Mouse (Mus musculus) cerebellum, adult (tissue): Measurements from ENCODE around the gene Plb1.

Experiments used
- ATAC-seq: cut with Nextera tagmentation; 2 replicates; pipeline ENCODE4 v1.9.2; 2017; ENCODE audit warnings: mild to moderate bottlenecking, moderate library complexity, mixed read lengths; ENCODE audit not compliant: insufficient number of reproducible peaks, low FRiP score, low TSS enrichment

Plb1 gene

GRCm38 (mm10) chr5:32243286-32243885 is 10.9 kb downstream of the Plb1 start:
- ATAC-seq = no peak

DNA sequence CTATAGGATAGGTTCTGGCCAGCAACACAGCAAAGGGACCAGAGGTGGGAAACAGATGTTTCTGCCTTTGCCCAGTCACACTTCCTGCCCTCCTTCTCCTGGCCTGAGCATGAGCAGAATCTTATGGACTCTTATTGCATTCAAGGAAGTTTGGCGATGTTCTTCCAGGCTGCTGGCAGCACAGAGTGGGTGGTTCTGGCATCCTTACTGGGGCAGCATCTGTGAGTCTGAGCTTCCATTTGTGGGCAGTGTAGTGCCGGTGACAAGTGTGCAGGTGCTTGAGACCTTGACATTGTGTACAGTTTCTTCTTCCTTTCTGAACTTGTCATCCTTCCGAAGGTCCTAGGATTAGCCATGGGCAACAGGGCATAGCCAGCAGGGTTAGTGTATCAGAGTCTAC is 12.9 kb downstream of the Plb1 start:
- no peak for ATAC-seq

- ATAC-seq = no peak
Measured at GRCm38 (mm10) chr5:32260751-32261150, 28.2 kb downstream of the Plb1 start.

DNA sequence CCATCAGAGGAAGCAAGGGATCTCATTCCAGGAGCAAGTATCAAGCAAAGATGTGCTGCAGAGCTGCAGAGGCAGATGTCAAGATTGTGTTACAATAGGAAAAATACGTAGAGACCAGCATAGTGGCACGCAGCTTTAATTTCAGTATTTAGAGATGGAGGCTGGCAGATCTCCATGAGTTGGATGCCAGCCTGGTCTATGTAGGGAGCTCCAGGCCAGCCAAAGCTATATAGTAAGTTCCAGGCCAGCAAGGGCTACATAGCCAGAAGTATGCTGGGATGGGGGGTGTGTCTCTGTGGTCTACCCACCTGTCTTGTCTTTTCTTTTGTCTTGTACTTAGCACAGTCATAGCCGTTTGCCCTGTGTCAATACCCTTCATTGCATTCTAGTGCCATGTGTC is 28.7 kb downstream of the Plb1 start:
- ATAC-seq = no peak

DNA sequence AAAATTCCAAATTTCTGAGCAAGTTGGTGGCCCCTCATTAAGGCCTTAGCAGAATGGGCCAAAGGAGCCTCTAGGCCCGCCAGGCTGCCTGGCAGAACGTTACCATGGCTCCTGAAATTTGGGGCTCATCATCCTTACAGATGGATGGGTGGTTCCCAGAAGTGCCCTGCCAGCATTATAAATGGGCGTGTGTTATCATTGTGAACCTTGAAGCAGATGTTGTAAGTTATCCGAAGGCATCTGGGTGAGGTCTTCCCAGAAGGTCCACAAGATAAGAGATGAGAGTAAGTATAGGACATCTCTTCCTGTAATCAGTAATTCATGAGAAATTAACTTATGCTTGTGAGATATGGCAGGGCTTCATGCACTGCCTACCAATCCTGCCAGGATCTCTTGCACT is 30.0 kb downstream of the Plb1 start:
- ATAC-seq = no peak

DNA sequence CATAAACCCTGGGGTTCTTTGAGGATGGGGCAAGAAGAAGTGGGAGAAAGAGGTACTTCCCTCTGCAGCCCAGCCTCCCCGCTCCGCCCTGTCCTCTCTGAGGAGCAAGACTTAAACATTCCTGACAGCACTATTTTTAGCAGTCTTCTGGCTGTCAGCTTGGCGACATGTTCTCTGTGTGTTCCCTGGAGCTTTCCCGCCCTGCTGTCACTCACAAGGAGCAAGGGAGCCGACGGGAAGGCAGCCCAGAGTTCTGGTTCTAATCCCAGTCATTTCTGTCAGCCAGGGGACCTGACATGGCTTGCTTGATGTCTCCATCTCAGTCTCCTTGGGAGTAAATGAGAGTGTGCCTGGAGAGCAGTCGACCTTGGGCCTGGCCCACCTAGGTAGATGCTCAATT is 40.0 kb downstream of the Plb1 start:
- ATAC-seq = peak; percentile 26; the same call in 1 of the 2 replicates

- ATAC-seq = no peak
Measured at GRCm38 (mm10) chr5:32278000-32278694, 45.6 kb downstream of the Plb1 start.

GRCm38 (mm10) chr5:32280066-32280465 is 47.6 kb downstream of the Plb1 start:
- no peak for ATAC-seq

GRCm38 (mm10) chr5:32282345-32282744 is 49.8 kb downstream of the Plb1 start:
- ATAC-seq = no peak

DNA sequence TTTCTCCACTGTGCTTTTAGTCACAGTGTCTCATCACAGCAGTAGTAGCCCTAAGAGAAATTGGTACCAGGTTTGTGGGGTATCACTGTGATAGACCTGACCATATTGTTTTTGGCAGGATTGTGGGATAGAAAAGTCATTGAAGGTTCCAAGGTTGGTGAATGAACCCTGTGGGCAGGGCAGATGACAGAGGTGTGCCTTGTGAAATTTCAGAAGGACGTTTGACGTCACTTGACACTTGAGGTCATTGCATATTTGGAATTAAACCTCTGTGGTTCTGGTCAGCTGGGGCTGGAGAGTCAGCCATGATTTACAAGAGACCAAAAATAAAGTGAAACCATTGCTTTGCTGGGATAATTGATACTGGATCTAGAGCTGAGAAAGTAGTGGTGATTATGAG is 50.9 kb downstream of the Plb1 start:
- ATAC-seq = no peak

GRCm38 (mm10) chr5:32286315-32286714 is 53.8 kb downstream of the Plb1 start:
- no peak for ATAC-seq

GRCm38 (mm10) chr5:32288021-32288420 is 55.5 kb downstream of the Plb1 start:
- no peak for ATAC-seq

DNA sequence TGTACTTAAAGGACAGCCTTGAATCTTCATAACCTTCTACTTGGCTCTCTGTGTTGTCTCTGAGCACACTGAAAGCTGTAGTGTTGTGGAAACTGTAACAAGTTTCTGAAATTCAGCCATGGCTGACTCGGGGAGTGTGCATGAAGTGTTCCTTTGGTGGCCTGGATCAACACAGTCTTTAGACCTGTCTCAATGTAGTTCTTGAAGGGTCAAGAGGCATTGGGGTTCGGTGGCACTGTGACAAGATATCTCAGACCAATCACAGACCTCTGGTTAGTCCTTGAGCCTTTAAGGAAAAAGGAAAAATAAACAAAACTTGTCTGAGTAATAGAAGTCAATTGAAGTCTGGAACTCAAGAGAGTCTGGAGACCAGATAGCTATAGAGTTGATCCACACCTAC is 58.8 kb downstream of the Plb1 start:
- ATAC-seq = no peak

GRCm38 (mm10) chr5:32302991-32303921 is 70.7 kb downstream of the Plb1 start:
- ATAC-seq = no peak

GRCm38 (mm10) chr5:32307106-32307505 is 74.6 kb downstream of the Plb1 start:
- no peak for ATAC-seq

GRCm38 (mm10) chr5:32308647-32309046 is 76.1 kb downstream of the Plb1 start:
- no peak for ATAC-seq

- ATAC-seq = no peak
Measured at GRCm38 (mm10) chr5:32309714-32310113, 77.2 kb downstream of the Plb1 start.

- ATAC-seq = no peak
Measured at GRCm38 (mm10) chr5:32310802-32311201, 78.3 kb downstream of the Plb1 start.

- ATAC-seq = no peak
Measured at GRCm38 (mm10) chr5:32311589-32312166, 79.2 kb downstream of the Plb1 start.

DNA sequence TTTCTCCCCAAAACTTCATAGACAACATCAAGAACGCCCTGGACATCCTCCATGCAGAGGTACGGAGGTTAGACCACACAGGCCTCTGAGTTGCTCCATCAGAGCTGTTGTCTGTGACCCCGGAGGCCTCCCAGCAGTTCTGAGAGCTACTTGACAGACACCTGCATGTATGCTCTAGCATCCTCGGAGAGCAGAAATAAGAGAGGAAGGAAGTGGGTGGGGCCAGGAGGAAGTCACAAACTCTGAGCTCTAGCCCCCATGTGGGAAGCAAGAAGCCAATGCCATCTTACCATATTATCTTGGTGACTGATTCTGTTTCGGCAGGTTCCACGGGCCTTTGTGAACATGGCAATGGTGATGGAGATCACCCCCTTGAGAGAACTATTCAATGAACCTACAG is 81.2 kb downstream of the Plb1 start:
- ATAC-seq = no peak

DNA sequence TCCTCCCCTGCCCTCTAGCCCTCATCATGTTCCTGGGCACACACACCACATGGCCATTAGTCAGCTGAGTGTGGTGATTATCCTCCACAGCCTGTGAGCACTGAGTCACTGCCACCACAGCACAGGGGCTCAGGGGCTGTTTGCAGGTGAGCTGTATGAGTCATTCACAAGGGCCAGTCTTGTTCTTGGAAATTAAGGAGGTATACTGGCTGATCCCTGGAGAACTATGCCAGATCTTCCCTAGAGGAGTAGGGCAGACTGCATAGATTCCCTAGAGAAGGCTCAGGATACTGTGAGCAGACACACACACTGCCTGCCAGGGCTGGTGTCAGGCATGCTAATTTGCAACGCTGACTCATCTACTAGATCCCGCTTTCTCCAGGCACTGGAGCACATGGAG is 82.2 kb downstream of the Plb1 start:
- no peak for ATAC-seq
